8 mouse cellular contexts compared by ENCODE assay signal in genomic region chr4:82933698-82934210, GRCm38 (mm10). TPM values are rescaled to one million over a fixed set of nuclear protein-coding genes. Genes with fewer than 3 reads are reported as not detected.
A peak's percentile ranks its signal among the peaks of the same experiment; 100 is the strongest.
DNase-seq lines count a peak whose midpoint lies in the region; ATAC-seq lines count a peak whose summit lies in the region.

No protein-coding gene starts in this region.

- peak overlapping the region; percentile 56 for H3K27ac ChIP-seq in hindbrain, embryonic 15.5 days (replicated peaks)

- H3K4me1 ChIP-seq in hindbrain, embryonic 15.5 days (replicated peaks): peaks cover 3% of the 10 kb centered on the region; the same call in 1 of the 2 replicates

- ATAC-seq in activated CD4-positive, CD25-positive, alpha-beta regulatory T cell, adult 4 months: peak; percentile 71
- ATAC-seq in hindbrain, embryonic 15.5 days (ENCODE audit: low FRiP score, low read depth): peak; percentile 80
- no peak for ATAC-seq in erythroblast, adult 5-6 weeks (replicated peaks; ENCODE audit: low FRiP score, poor library complexity, severe bottlenecking)

- 4% methylated on average over 14 of the region's 14 CpGs for WGBS in hindbrain, embryonic 15.5 days

- H3K4me3 ChIP-seq in hindbrain, embryonic 15.5 days: peak overlapping the region; percentile 26

- H3K9ac ChIP-seq in hindbrain, embryonic 15.5 days: 0 out of 2 replicates have a peak overlapping the region, but pooled peaks have one; percentile 12

- H3K27me3 ChIP-seq in hindbrain, embryonic 15.5 days: no peaks in the 10 kb centered on the region

- peak overlapping the region; percentile 50 for H3K4me2 ChIP-seq in hindbrain, embryonic 15.5 days

- H3K36me3 ChIP-seq in hindbrain, embryonic 15.5 days: no peaks in the 10 kb centered on the region

- DNase-seq in cerebellum, adult 9-11 months: peak; percentile 80
- peak; percentile 79 to 81 for DNase-seq in frontal cortex, postnatal 25 days (ENCODE audit: low spot score in 2 of 2)
- DNase-seq in layer of hippocampus, postnatal 25 days (ENCODE audit: extremely low spot score in 1 of 2, low spot score in 1 of 2): peak; percentile 68 to 93
- DNase-seq in lung, postnatal 14 days: peak; percentile 85
- DNase-seq in retina, adult 2 months (ENCODE audit: low read depth, low spot score): peak; percentile 33

- H3K9me3 ChIP-seq in hindbrain, embryonic 15.5 days: no peaks in the 10 kb centered on the region

RNA-seq across cellular contexts. Expression of gene Cer1, which starts 48.8 kb away (rescaled TPM):
- not detected for polyA plus RNA-seq in activated CD4-positive, CD25-positive, alpha-beta regulatory T cell, adult 4 months (2017; shearing (Covaris generic))
- not detected in 2 replicates for polyA plus RNA-seq in hindbrain, embryonic 15.5 days (2015; fragmentation: Nextera tagmentation; extraction: Ambion mirVana)
- total RNA-seq in layer of hippocampus, postnatal 25 days (2021): not detected
- total RNA-seq in erythroblast, adult 5-6 weeks (2015; ENCODE audit: low replicate concordance): not detected in 2 replicates
- total RNA-seq in erythroblast, adult 5-6 weeks (2017; ENCODE audit: low replicate concordance): not detected in 2 replicates

Comparison
In these comparisons a context has a peak if more than half of its experiments do, and no peak if none do; other contexts are left out.
1. DNase-seq: peak in every context shown above with its lines; median percentile 85 in lung, postnatal 14 days; 80 in layer of hippocampus, postnatal 25 days; 80 in cerebellum, adult 9-11 months; 80 in frontal cortex, postnatal 25 days; 33 in retina, adult 2 months.